Comparison of ENCODE assay signal across 8 mouse cellular contexts in the genomic region with DNA sequence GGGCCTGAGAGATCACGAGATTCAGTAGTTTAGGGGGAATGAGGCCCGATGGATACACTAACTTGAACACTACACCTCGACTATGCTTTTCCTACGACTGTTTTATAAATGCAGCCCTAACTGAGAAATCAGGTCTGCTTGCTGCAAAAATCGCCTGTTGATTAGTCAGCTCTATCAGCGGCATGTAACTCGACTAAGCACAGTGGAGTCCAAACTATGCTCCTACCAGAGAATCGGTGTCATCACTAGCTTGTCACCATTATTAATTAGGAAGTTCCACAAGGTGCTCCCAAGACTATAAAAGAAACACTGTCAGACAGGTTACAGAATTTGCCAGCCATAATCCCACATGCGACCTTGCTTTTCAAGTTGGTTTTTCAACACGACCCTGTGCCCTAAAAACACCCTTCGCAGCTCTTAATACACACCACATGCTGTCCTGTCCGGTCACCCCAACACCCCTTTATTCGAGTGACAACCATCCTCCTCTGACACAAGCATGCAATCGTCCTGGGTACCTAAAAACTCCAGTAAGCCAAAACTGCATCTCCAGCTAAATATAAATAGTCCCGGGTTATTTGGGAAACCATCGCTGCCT. TPM values are rescaled to one million over a fixed set of nuclear protein-coding genes. Genes with fewer than 3 reads are reported as not detected.
DNase-seq lines count a peak whose midpoint lies in the region; ATAC-seq and TF ChIP-seq lines count a peak whose summit lies in the region.

No protein-coding gene starts in this region.

- H3K4me2 ChIP-seq in heart, embryonic 12.5 days, result peak overlapping the region; percentile 74
- peak overlapping the region; percentile 91 for H3K4me2 ChIP-seq in hindbrain, embryonic 11.5 days (replicated peaks; ENCODE audit: low read depth, low read length)

- H3K9me3 ChIP-seq in heart, embryonic 12.5 days (replicated peaks), result no peaks in the 10 kb centered on the region
- 0 out of 2 replicates have a peak, but pooled peaks cover 3% of the 10 kb centered on the region for H3K9me3 ChIP-seq in G1E (replicated peaks)
- no peaks in the 10 kb centered on the region for H3K9me3 ChIP-seq in hindbrain, embryonic 11.5 days (ENCODE audit: control insufficient read depth, low read length)
- H3K9me3 ChIP-seq in midbrain, embryonic 10.5 days (replicated peaks), result no peaks in the 10 kb centered on the region

- peak overlapping the region; percentile 94 for H3K9ac ChIP-seq in heart, embryonic 12.5 days
- H3K9ac ChIP-seq in hindbrain, embryonic 11.5 days (ENCODE audit: low read depth, low read length), result peak overlapping the region; percentile 72

- no peak for ATAC-seq in heart, embryonic 12.5 days (ENCODE audit: insufficient number of reproducible peaks, low FRiP score)
- no peak for ATAC-seq in G1E (ENCODE audit: extremely low read depth, insufficient number of reproducible peaks, low FRiP score, poor library complexity, severe bottlenecking)
- ATAC-seq in hindbrain, embryonic 11.5 days (ENCODE audit: low FRiP score), result no peak

- H3K27me3 ChIP-seq in heart, embryonic 12.5 days (replicated peaks), result no peaks in the 10 kb centered on the region
- peaks cover 21% of the 10 kb centered on the region for H3K27me3 ChIP-seq in G1E (ENCODE audit: insufficient read depth, low read length)
- H3K27me3 ChIP-seq in hindbrain, embryonic 11.5 days (ENCODE audit: control insufficient read depth, insufficient read depth, low read length), result no peaks in the 10 kb centered on the region
- H3K27me3 ChIP-seq in midbrain, embryonic 10.5 days (ENCODE audit: low read depth, poor library complexity, severe bottlenecking), result peaks cover 15% of the 10 kb centered on the region; the same call in 1 of the 2 replicates

- 18% methylated on average over 16 of the region's 16 CpGs for WGBS in heart, embryonic 12.5 days
- WGBS in hindbrain, embryonic 11.5 days, result 35% methylated on average over 16 of the region's 16 CpGs
- WGBS in midbrain, embryonic 10.5 days, result 39% methylated on average over 16 of the region's 16 CpGs

- H3K4me1 ChIP-seq in heart, embryonic 12.5 days (replicated peaks), result peaks cover 29% of the 10 kb centered on the region
- no peaks in the 10 kb centered on the region; the same call in 1 of the 2 replicates for H3K4me1 ChIP-seq in G1E (ENCODE audit: insufficient read depth, low read depth, low read length)
- H3K4me1 ChIP-seq in hindbrain, embryonic 11.5 days (replicated peaks; ENCODE audit: control insufficient read depth, insufficient read depth, low read length), result no peaks in the 10 kb centered on the region
- H3K4me1 ChIP-seq in midbrain, embryonic 10.5 days, result peaks cover 26% of the 10 kb centered on the region

- peak overlapping the region; percentile 79; the same call in 1 of the 2 replicates for H3K27ac ChIP-seq in heart, embryonic 12.5 days (ENCODE audit: poor library complexity, severe bottlenecking)
- H3K27ac ChIP-seq in hindbrain, embryonic 11.5 days (ENCODE audit: low read depth, low read length), result no peak overlapping the region; the same call in 1 of the 2 replicates
- H3K27ac ChIP-seq in midbrain, embryonic 10.5 days (replicated peaks), result peak overlapping the region; percentile 85

- no peaks in the 10 kb centered on the region for H3K36me3 ChIP-seq in heart, embryonic 12.5 days
- no peaks in the 10 kb centered on the region for H3K36me3 ChIP-seq in G1E (replicated peaks)
- no peaks in the 10 kb centered on the region for H3K36me3 ChIP-seq in hindbrain, embryonic 11.5 days (ENCODE audit: control insufficient read depth, insufficient read depth, low read length)
- no peaks in the 10 kb centered on the region for H3K36me3 ChIP-seq in midbrain, embryonic 10.5 days

- no peak for DNase-seq in heart, adult 11 months
- no peak for DNase-seq in G1E (ENCODE audit: low spot score)
- no peak for DNase-seq in hindbrain, embryonic 11.5 days (ENCODE audit: low spot score)
- DNase-seq in midbrain, embryonic 10.5 days (ENCODE audit: low spot score), result no peak
- no peak for DNase-seq in right cerebral cortex, postnatal 10 days (ENCODE audit: low spot score in 2 of 2)
- no peak for DNase-seq in urinary bladder, adult 2 months (ENCODE audit: low spot score)
- DNase-seq in layer of hippocampus, postnatal 25 days (ENCODE audit: extremely low spot score in 1 of 2, low spot score in 1 of 2), result no peak

- H3K4me3 ChIP-seq in heart, embryonic 12.5 days, result peak overlapping the region; percentile 80
- H3K4me3 ChIP-seq in G1E (ENCODE audit: low read depth, low read length), result peak overlapping the region; percentile 59; the same call in 1 of the 2 replicates
- peak overlapping the region; percentile 64 for H3K4me3 ChIP-seq in hindbrain, embryonic 11.5 days (ENCODE audit: low read depth, low read length)
- peak overlapping the region; percentile 72 for H3K4me3 ChIP-seq in midbrain, embryonic 10.5 days

- TF ChIP-seq CTCF in G1E (IDR thresholded peaks at IDR 0.05; ENCODE audit: low read depth, low read length), result no peak

RNA-seq across cellular contexts. Expression of a gene that starts 0.7 kb away (rescaled TPM):
- 11.8 and 11.9 TPM in 2 replicates for polyA plus RNA-seq in heart, embryonic 12.5 days (2016; fragmentation: Nextera tagmentation; extraction: Ambion mirVana)
- total RNA-seq in G1E (2014; fragmentation: Nextera tagmentation), result not detected in 2 replicates
- 0.23 and 0.33 TPM in 2 replicates for total RNA-seq in G1E (2017)
- polyA plus RNA-seq in G1E (2012), result 0.06 and 0.07 TPM in 2 replicates
- 12.2 and 13.5 TPM in 2 replicates for polyA plus RNA-seq in hindbrain, embryonic 11.5 days (2014; fragmentation: Nextera tagmentation; extraction: Ambion mirVana)
- polyA plus RNA-seq in midbrain, embryonic 10.5 days (2016; fragmentation: Nextera tagmentation; extraction: Ambion mirVana), result 16.5 and 17.0 TPM in 2 replicates
- 33.7 and 34.7 TPM in 2 replicates for polyA plus RNA-seq in urinary bladder, adult 2 months (2012; rRNA removed)
- total RNA-seq in layer of hippocampus, postnatal 25 days (2021), result 1 to 10 TPM; 8.7 to 9.7 TPM

RNA-seq across cellular contexts. Expression of a gene that starts 47.1 kb away (rescaled TPM):
- polyA plus RNA-seq in heart, embryonic 12.5 days (2016; fragmentation: Nextera tagmentation; extraction: Ambion mirVana), result 0.86 and 1.6 TPM in 2 replicates
- total RNA-seq in G1E (2014; fragmentation: Nextera tagmentation) (not detected in 2 replicates), G1E (2017) (not detected in 2 replicates)
- polyA plus RNA-seq in G1E (2012), result not detected in 2 replicates
- polyA plus RNA-seq in hindbrain, embryonic 11.5 days (2014; fragmentation: Nextera tagmentation; extraction: Ambion mirVana), result 0.54 and 0.80 TPM in 2 replicates
- 0.22 and 0.42 TPM in 2 replicates for polyA plus RNA-seq in midbrain, embryonic 10.5 days (2016; fragmentation: Nextera tagmentation; extraction: Ambion mirVana)
- 0.18 and 0.21 TPM in 2 replicates for polyA plus RNA-seq in urinary bladder, adult 2 months (2012; rRNA removed)
- under 1 TPM in 1 of 2 experiments, not detected in 1; 0.15 TPM for total RNA-seq in layer of hippocampus, postnatal 25 days (2021)

Comparison
In these comparisons a context has a peak if more than half of its experiments do, and no peak if none do; other contexts are left out.
1. RNA of a gene that starts 0.7 kb away (polyA plus RNA-seq): 33.7 to 34.7 TPM in urinary bladder, adult 2 months, 16.5 to 17.0 TPM in midbrain, embryonic 10.5 days, 12.2 to 13.5 TPM in hindbrain, embryonic 11.5 days and 11.8 to 11.9 TPM in heart, embryonic 12.5 days; 0.06 to 0.07 TPM in G1E; every median in the first group is over 10 times any median in the second.
2. Peak in every context shown above with its lines, with median percentiles within 50 percentile points of each other: H3K4me3 ChIP-seq.